Mouse (Mus musculus) small intestine, adult 2 months (tissue): Measurements from ENCODE around the gene Pilrb1.

Experiments used
- CTCF ChIP-seq: fragments of 200-500 bp; IDR thresholded peaks from 2 replicates; pipeline ENCODE4 v1.5.1; 2012; ENCODE audit warnings: low read depth, mild to moderate bottlenecking, control low read depth, inconsistent platforms, low read length, moderate library complexity, mixed read lengths; ENCODE audit not compliant: insufficient replicate concordance, insufficient read length; ENCODE audit errors: extremely low read depth
- POLR2A ChIP-seq: fragments of 200-500 bp; IDR thresholded peaks from 2 replicates; pipeline ENCODE4 v1.6.1; 2012; ENCODE audit warnings: low read depth, mild to moderate bottlenecking, control low read depth, inconsistent platforms, low read length, moderate library complexity

DNA sequence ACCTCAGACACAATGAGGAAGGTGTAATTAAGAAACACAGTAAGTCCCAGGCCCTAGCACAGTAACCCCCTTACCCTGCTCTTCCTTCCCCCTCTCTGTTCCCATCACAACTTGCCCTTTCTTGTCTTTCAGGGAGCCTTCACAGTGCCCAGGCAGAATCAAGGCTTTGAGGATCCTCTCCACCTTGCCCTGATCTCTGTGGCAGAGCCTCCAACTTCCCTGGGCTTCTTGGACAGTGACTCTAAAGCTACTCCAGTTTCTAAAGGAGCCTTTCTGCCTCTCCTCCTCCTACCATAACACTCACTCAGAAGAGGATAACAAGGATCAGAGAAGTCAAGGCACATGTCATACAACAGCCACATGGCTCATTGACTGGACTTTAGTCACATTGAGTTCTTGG is 21.3 kb downstream of the Pilrb1 start:
- no peak for TF ChIP-seq POLR2A
- TF ChIP-seq CTCF: no peak
